Mouse (Mus musculus) heart, embryonic 14.5 days (tissue): ENCODE data around the gene Cfdp1. TPM values are rescaled to one million over a fixed set of nuclear protein-coding genes. Genes with fewer than 3 reads are reported as not detected.
A peak's percentile ranks its signal among the peaks of the same experiment; 100 is the strongest.

ENCODE experiments used
- ATAC-seq: fragments of 200-750 bp; cut with Nextera tagmentation; 2 replicates; pipeline ENCODE4 v1.8.0; 2017; ENCODE audit warnings: low read depth, moderate TSS enrichment; ENCODE audit not compliant: insufficient number of reproducible peaks, insufficient read depth, low FRiP score
- H3K27ac ChIP-seq, 2 experiments: fragments of 200-500 bp in 1 of 2; fragments of 300-500 bp in 1 of 2; sonication (generic) in 1 of 2; replicated peaks in 1 of 2; 2 replicates each; pipeline ENCODE4 v1.5.1; 2012 to 2014; ENCODE audit warnings: low read depth in 2 of 2, low read length in 2 of 2, control low read depth in 1 of 2, mild to moderate bottlenecking in 1 of 2, mixed read lengths in 1 of 2; ENCODE audit not compliant: control insufficient read depth in 1 of 2, insufficient read depth in 1 of 2
- H3K27me3 ChIP-seq: fragments of 300-500 bp; sonication (generic); 2 replicates; pipeline ENCODE4 v1.6.1; 2014; ENCODE audit warnings: mild to moderate bottlenecking, low read length, control low read depth; ENCODE audit not compliant: control insufficient read depth, insufficient read depth
- H3K36me3 ChIP-seq: fragments of 300-500 bp; sonication (generic); 2 replicates; pipeline ENCODE4 v1.6.1; 2014; ENCODE audit warnings: mild to moderate bottlenecking, control low read depth, low read length, mixed read lengths; ENCODE audit not compliant: control insufficient read depth, insufficient read depth
- H3K4me1 ChIP-seq, 2 experiments: fragments of 200-500 bp in 1 of 2; fragments of 300-500 bp in 1 of 2; sonication (generic) in 1 of 2; 2 replicates each; pipeline ENCODE4 v1.6.1; 2012 to 2014; ENCODE audit warnings: low read length in 2 of 2, control low read depth in 1 of 2, mixed read lengths in 1 of 2; ENCODE audit not compliant: control insufficient read depth in 2 of 2, insufficient read depth in 2 of 2
- H3K4me2 ChIP-seq: fragments of 300-500 bp; sonication (generic); 2 replicates; pipeline ENCODE4 v1.6.1; 2014; ENCODE audit warnings: mild to moderate bottlenecking, low read length
- H3K4me3 ChIP-seq, 2 experiments: fragments of 200-500 bp in 1 of 2; fragments of 300-500 bp in 1 of 2; sonication (generic) in 1 of 2; 2 replicates each; pipeline ENCODE4 v1.5.1; 2012 to 2014; ENCODE audit warnings: low read length in 2 of 2, mild to moderate bottlenecking in 2 of 2, control low read depth in 1 of 2, low read depth in 1 of 2, moderate library complexity in 1 of 2; ENCODE audit not compliant: control insufficient read depth in 1 of 2, insufficient read depth in 1 of 2
- H3K9ac ChIP-seq: fragments of 300-500 bp; sonication (generic); 2 replicates; pipeline ENCODE4 v1.6.1; 2014; ENCODE audit warnings: mild to moderate bottlenecking, low read length
- H3K9me3 ChIP-seq: fragments of 300-500 bp; sonication (generic); 2 replicates; pipeline ENCODE4 v1.6.1; 2016; ENCODE audit warnings: low read length, control low read depth; ENCODE audit not compliant: control insufficient read depth
- WGBS: fragments of 180-500 bp; shearing (Covaris S2); extraction: QIAGEN DNeasy Blood & Tissue Kit; methylation state at CpG from one replicate; pipeline ENCODE4 v1.1.7; 2014; 5-methylcytosine and 5-hydroxymethylcytosine counted together
- polyA plus RNA-seq: library from polyadenylated mRNA; unstranded; fragments of >200 nt; fragmentation: Nextera tagmentation; extraction: Ambion mirVana; gene quantifications from 2 replicates; pipeline ENCODE4 v1.2.1, GENCODE M21; 2014

Gene Cfdp1
- polyA plus RNA-seq, 1 experiment from 2014 or later, result 110 TPM

GRCm38 (mm10) chr8:111739604-111740003 lies 114.5 kb downstream of the Cfdp1 start:
- Histone ChIP-seq H3K4me2 (no peak overlapping the region), H3K9me3 (no peaks in the 10 kb centered on the region), H3K36me3 (0 out of 2 replicates have a peak, but pooled peaks cover 7% of the 10 kb centered on the region), H3K27me3 (no peaks in the 10 kb centered on the region), H3K27ac (no peak overlapping the region), H3K9ac (peak overlapping the region; percentile 9; the same call in 1 of the 2 replicates), H3K4me3 (no peak overlapping the region), H3K4me1 (peaks cover 61 to 84% of the 10 kb centered on the region in 2 experiments)
- 60% methylated on average over 7 of the region's 7 CpGs for WGBS
- ATAC-seq, result no peak

- H3K9me3 ChIP-seq, result no peaks in the 10 kb centered on the region
- 0 out of 2 replicates have a peak, but pooled peaks cover 7% of the 10 kb centered on the region for H3K36me3 ChIP-seq
- H3K4me2 ChIP-seq, result no peak overlapping the region
- no peak overlapping the region for H3K9ac ChIP-seq
- ATAC-seq, result no peak
- peaks cover 62 to 86% of the 10 kb centered on the region in 2 experiments for H3K4me1 ChIP-seq
- no peak overlapping the region for H3K27ac ChIP-seq
- H3K27me3 ChIP-seq, result no peaks in the 10 kb centered on the region
- 67% methylated on average over 6 of the region's 6 CpGs for WGBS
- H3K4me3 ChIP-seq, result no peak overlapping the region
These were observed 115.2 kb downstream of the Cfdp1 start for GRCm38 (mm10) chr8:111738867-111739266.

- no peak for ATAC-seq
- Histone ChIP-seq H3K27me3 (no peaks in the 10 kb centered on the region), H3K4me3 (no peak overlapping the region), H3K4me2 (no peak overlapping the region), H3K9ac (peak overlapping the region; percentile 40; the same call in 1 of the 2 replicates), H3K36me3 (0 out of 2 replicates have a peak, but pooled peaks cover 7% of the 10 kb centered on the region), H3K4me1 (peaks cover 70 to 87% of the 10 kb centered on the region in 2 experiments), H3K9me3 (no peaks in the 10 kb centered on the region), H3K27ac (peak overlapping the region; percentile 13 to 83; a peak in 3 of 4 replicates)
- WGBS, result 38% methylated on average over 7 of the region's 7 CpGs
These were observed 117.8 kb downstream of the Cfdp1 start for GRCm38 (mm10) chr8:111736321-111736720.

- no peak for ATAC-seq
- Histone ChIP-seq H3K4me2 (peak overlapping the region; percentile 48; the same call in 1 of the 2 replicates), H3K27me3 (no peaks in the 10 kb centered on the region), H3K9ac (peak overlapping the region; percentile 40; the same call in 1 of the 2 replicates), H3K4me1 (peaks cover 69 to 86% of the 10 kb centered on the region in 2 experiments), H3K27ac (peak overlapping the region; percentile 79 to 83), H3K36me3 (0 out of 2 replicates have a peak, but pooled peaks cover 7% of the 10 kb centered on the region), H3K9me3 (no peaks in the 10 kb centered on the region), H3K4me3 (no peak overlapping the region)
- WGBS, result 61% methylated on average over 4 of the region's 4 CpGs
These were observed 118.3 kb downstream of the Cfdp1 start for GRCm38 (mm10) chr8:111735791-111736190.

GRCm38 (mm10) chr8:111735335-111735761 lies 118.7 kb downstream of the Cfdp1 start:
- peak overlapping the region; percentile 79 to 83 for H3K27ac ChIP-seq
- H3K9ac ChIP-seq, result peak overlapping the region; percentile 54
- no peak overlapping the region for H3K4me3 ChIP-seq
- H3K4me2 ChIP-seq, result peak overlapping the region; percentile 48
- peaks cover 69 to 86% of the 10 kb centered on the region in 2 experiments for H3K4me1 ChIP-seq
- 0 out of 2 replicates have a peak, but pooled peaks cover 7% of the 10 kb centered on the region for H3K36me3 ChIP-seq
- 36% methylated on average over 8 of the region's 8 CpGs for WGBS
- ATAC-seq, result no peak
- H3K27me3 ChIP-seq, result no peaks in the 10 kb centered on the region
- no peaks in the 10 kb centered on the region for H3K9me3 ChIP-seq

GRCm38 (mm10) chr8:111734244-111734960 lies 119.7 kb downstream of the Cfdp1 start:
- WGBS, result 53% methylated on average over 6 of the region's 6 CpGs
- H3K4me2 ChIP-seq, result peak overlapping the region; percentile 48; the same call in 1 of the 2 replicates
- ATAC-seq, result no peak
- peaks cover 69 to 86% of the 10 kb centered on the region in 2 experiments for H3K4me1 ChIP-seq
- H3K9me3 ChIP-seq, result no peaks in the 10 kb centered on the region
- H3K36me3 ChIP-seq, result 0 out of 2 replicates have a peak, but pooled peaks cover 7% of the 10 kb centered on the region
- peak overlapping the region; percentile 52; the same call in 1 of the 2 replicates for H3K9ac ChIP-seq
- H3K27me3 ChIP-seq, result no peaks in the 10 kb centered on the region
- no peak overlapping the region for H3K4me3 ChIP-seq
- H3K27ac ChIP-seq, result peak overlapping the region; percentile 79 to 83

GRCm38 (mm10) chr8:111733581-111734243 lies 120.4 kb downstream of the Cfdp1 start:
- H3K27ac ChIP-seq, result peak overlapping the region; percentile 79 to 93
- peaks cover 68 to 86% of the 10 kb centered on the region in 2 experiments for H3K4me1 ChIP-seq
- peak overlapping the region; percentile 71; the same call in 1 of the 2 replicates for H3K4me2 ChIP-seq
- WGBS, result 13% methylated on average over 5 of the region's 5 CpGs
- H3K9me3 ChIP-seq, result no peaks in the 10 kb centered on the region
- H3K9ac ChIP-seq, result peak overlapping the region; percentile 96
- no peaks in the 10 kb centered on the region for H3K27me3 ChIP-seq
- no peak for ATAC-seq
- H3K4me3 ChIP-seq, result no peak overlapping the region
- H3K36me3 ChIP-seq, result 0 out of 2 replicates have a peak, but pooled peaks cover 7% of the 10 kb centered on the region
